Mouse (Mus musculus) heart, embryonic 15.5 days (tissue): ENCODE measurements at regions not wholly inside any gene's neighbourhood (a gene's known extent, or its start where the extent isn't known, plus 50 kb on each side); places are given as distances from the start of the nearest gene placed in this dataset.

Source experiments
- ATAC-seq: fragments of 200-750 bp; cut with Nextera tagmentation; replicated peaks from 2 replicates; pipeline ENCODE4 v1.8.0; 2017; ENCODE audit warnings: low read depth, moderate TSS enrichment; ENCODE audit not compliant: insufficient number of reproducible peaks, insufficient read depth, low FRiP score
- H3K27ac ChIP-seq: fragments of 300-500 bp; sonication (generic); 2 replicates; pipeline ENCODE4 v1.5.1; 2015; ENCODE audit warnings: mild to moderate bottlenecking, inconsistent platforms
- H3K27me3 ChIP-seq: fragments of 300-500 bp; sonication (generic); 2 replicates; pipeline ENCODE4 v1.6.1; 2015; ENCODE audit warnings: inconsistent platforms
- H3K36me3 ChIP-seq: fragments of 300-500 bp; sonication (generic); 2 replicates; pipeline ENCODE4 v1.6.1; 2015; ENCODE audit warnings: mild to moderate bottlenecking, inconsistent platforms
- H3K4me1 ChIP-seq: fragments of 300-500 bp; sonication (generic); replicated peaks from 2 replicates; pipeline ENCODE4 v1.6.1; 2015; ENCODE audit warnings: inconsistent platforms
- H3K4me2 ChIP-seq: fragments of 300-500 bp; sonication (generic); 2 replicates; pipeline ENCODE4 v1.6.1; 2015; ENCODE audit warnings: inconsistent platforms, mild to moderate bottlenecking, moderate library complexity
- H3K4me3 ChIP-seq: fragments of 300-500 bp; sonication (generic); 2 replicates; pipeline ENCODE4 v1.5.1; 2015; ENCODE audit warnings: mild to moderate bottlenecking, inconsistent platforms
- H3K9ac ChIP-seq: fragments of 300-500 bp; sonication (generic); 2 replicates; pipeline ENCODE4 v1.6.1; 2015; ENCODE audit warnings: mild to moderate bottlenecking, inconsistent platforms
- H3K9me3 ChIP-seq: fragments of 300-500 bp; sonication (generic); replicated peaks from 2 replicates; pipeline ENCODE4 v1.6.1; 2016; ENCODE audit warnings: inconsistent platforms
- WGBS: fragments of 180-500 bp; shearing (Covaris S2); methylation state at CpG from one replicate; pipeline ENCODE4 v1.1.7; 2015; ENCODE audit warnings: mixed read lengths; 5-methylcytosine and 5-hydroxymethylcytosine counted together

DNA sequence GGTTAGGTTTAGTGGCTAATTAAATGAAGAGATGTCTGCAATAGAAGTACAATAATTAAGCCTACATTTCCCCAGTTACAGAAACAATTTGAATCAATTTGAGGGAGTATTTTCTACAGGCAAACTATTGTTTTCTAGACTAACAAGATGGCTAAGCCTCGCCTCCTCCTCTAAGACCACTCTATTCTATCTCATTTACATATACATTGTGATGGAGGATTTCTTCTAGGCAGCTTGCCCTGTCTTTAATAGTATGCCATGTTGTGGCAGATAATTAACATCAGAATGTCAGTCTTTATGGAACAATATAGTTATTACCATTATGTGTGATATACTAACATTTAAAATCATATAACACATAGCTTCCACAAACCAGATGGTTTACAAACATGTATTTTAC is 152.3 kb upstream of the Ptbp2 start:
- Histone ChIP-seq H3K4me2 (no peak overlapping the region), H3K9ac (no peak overlapping the region), H3K27ac (no peak overlapping the region), H3K4me1 (no peaks in the 10 kb centered on the region), H3K9me3 (no peaks in the 10 kb centered on the region), H3K27me3 (no peaks in the 10 kb centered on the region), H3K4me3 (no peak overlapping the region), H3K36me3 (no peaks in the 10 kb centered on the region)
- no peak for ATAC-seq
- 80% methylated on average over 1 of the region's 1 CpGs for WGBS

- H3K4me3 ChIP-seq, result no peak overlapping the region
- H3K9ac ChIP-seq, result no peak overlapping the region
- no peaks in the 10 kb centered on the region for H3K4me1 ChIP-seq
- no peak for ATAC-seq
- no peak overlapping the region for H3K27ac ChIP-seq
- no peaks in the 10 kb centered on the region for H3K36me3 ChIP-seq
- WGBS, result 40% methylated on average over 5 of the region's 5 CpGs
- H3K9me3 ChIP-seq, result no peaks in the 10 kb centered on the region
- H3K27me3 ChIP-seq, result no peaks in the 10 kb centered on the region
- no peak overlapping the region for H3K4me2 ChIP-seq
These were observed 148.8 kb upstream of the Ptbp2 start for GRCm38 (mm10) chr3:119933049-119933511.

GRCm38 (mm10) chr3:119928281-119928680 is 144.0 kb upstream of the Ptbp2 start:
- WGBS, result 73% methylated on average over 2 of the region's 2 CpGs
- Histone ChIP-seq H3K27me3 (no peaks in the 10 kb centered on the region), H3K36me3 (no peaks in the 10 kb centered on the region), H3K4me1 (no peaks in the 10 kb centered on the region), H3K9ac (no peak overlapping the region), H3K9me3 (no peaks in the 10 kb centered on the region), H3K4me2 (no peak overlapping the region), H3K4me3 (no peak overlapping the region), H3K27ac (no peak overlapping the region)
- no peak for ATAC-seq

DNA sequence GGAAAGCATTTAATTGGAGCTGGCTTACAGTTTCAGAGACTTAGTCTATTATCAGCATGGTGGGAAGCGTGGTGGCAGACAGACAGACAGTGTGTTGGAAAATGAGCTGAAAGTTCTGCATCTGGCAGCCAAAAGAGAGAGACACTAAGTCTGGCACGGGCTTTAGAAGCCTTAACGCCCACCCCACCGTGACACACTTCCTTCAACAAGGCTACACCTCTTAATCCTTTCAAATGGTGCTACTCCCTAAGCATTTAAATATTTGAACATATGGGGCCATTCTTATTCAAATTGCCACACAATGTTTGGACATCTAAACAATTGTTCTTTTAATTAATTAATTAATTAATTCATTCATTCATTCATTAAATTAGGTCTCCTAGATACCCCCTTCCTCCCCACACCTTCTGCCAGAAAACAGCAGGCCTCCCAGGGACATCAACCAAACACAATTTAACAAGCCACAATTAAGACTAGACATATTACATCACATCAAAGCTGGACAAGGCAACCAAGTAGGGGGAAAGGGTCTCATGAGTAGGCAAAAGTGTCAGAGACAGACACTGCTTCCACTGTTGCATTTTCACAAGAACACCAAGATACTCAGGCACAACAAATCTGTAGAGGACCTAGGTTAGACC is 135.4 kb upstream of the Ptbp2 start:
- 80% methylated on average over 4 of the region's 4 CpGs for WGBS
- Histone ChIP-seq H3K27ac (no peak overlapping the region), H3K4me3 (no peak overlapping the region), H3K27me3 (no peaks in the 10 kb centered on the region), H3K9ac (no peak overlapping the region), H3K4me2 (no peak overlapping the region), H3K4me1 (no peaks in the 10 kb centered on the region), H3K9me3 (no peaks in the 10 kb centered on the region), H3K36me3 (no peaks in the 10 kb centered on the region)
- no peak for ATAC-seq

DNA sequence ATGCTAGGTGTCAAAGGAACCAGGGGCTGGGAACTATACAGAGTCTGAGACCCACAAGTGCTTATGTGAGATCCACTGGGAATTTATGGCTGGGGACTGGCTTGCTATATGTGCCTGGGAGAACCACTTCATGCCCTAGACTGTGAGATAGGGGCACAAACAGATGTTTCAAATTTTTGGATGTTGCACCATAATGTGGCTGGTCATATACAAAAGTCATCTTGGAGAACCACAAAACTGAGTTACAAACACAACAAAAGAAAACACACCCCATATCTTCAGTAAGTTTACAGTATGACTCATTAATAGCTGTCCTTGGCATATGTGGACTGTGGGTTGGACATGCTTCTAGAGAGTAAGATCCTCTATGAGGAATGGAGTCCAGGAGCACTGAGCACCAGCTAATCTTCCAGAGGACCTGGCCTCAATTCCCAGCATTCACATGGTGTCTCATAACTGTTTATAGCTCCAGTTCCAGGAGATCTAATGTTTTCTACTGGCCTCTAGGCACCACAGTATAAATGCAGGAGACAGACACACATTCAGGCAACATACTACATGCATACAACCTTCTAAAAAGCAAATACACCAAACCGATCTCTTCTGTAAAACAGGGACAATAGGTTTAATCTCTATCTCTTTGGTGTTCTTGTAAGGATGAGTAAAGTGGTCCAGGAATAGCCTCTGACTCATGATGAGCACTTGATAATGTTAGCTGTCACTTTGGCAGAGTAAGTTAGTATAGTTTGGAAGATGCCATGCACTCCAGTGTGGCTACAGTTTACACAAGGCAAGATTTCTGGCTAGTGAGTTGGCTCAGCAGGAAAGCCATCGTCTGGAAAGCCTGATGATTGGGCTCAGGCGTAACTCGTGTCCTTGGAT is 132.0 kb upstream of the Ptbp2 start:
- no peak overlapping the region for H3K4me3 ChIP-seq
- H3K4me1 ChIP-seq, result no peaks in the 10 kb centered on the region
- ATAC-seq, result no peak
- 49% methylated on average over 4 of the region's 4 CpGs for WGBS
- H3K4me2 ChIP-seq, result no peak overlapping the region
- no peaks in the 10 kb centered on the region for H3K36me3 ChIP-seq
- H3K9me3 ChIP-seq, result no peaks in the 10 kb centered on the region
- no peaks in the 10 kb centered on the region for H3K27me3 ChIP-seq
- no peak overlapping the region for H3K9ac ChIP-seq
- no peak overlapping the region for H3K27ac ChIP-seq

DNA sequence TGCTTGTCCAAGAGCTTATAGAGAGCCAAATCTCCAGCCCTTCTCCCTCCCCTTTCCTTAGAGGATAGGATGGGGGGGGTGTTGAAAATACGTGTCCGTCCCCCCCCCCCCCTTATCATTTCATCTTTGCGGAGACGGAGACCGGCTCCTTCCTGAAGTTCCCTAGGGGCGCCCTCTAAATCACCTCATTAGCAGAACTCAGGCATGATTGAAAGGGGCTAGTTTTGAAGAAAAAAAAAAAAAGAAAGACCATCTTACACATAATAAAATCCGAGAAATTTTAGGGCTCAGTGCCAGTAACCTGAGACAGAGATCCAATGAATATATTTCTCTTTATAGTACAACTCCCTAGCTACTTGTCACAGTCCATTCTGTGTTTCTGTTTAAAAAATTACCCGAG is 127.3 kb upstream of the Ptbp2 start:
- Histone ChIP-seq H3K27ac (no peak overlapping the region), H3K9me3 (no peaks in the 10 kb centered on the region), H3K36me3 (no peaks in the 10 kb centered on the region), H3K27me3 (no peaks in the 10 kb centered on the region), H3K4me1 (no peaks in the 10 kb centered on the region), H3K4me3 (no peak overlapping the region), H3K4me2 (no peak overlapping the region), H3K9ac (no peak overlapping the region)
- 63% methylated on average over 6 of the region's 8 CpGs for WGBS
- no peak for ATAC-seq

- Histone ChIP-seq H3K4me2 (no peak overlapping the region), H3K4me3 (no peak overlapping the region), H3K36me3 (no peaks in the 10 kb centered on the region), H3K27me3 (no peaks in the 10 kb centered on the region), H3K9me3 (no peaks in the 10 kb centered on the region), H3K27ac (no peak overlapping the region), H3K9ac (no peak overlapping the region), H3K4me1 (no peaks in the 10 kb centered on the region)
- WGBS, result 72% methylated on average over 3 of the region's 3 CpGs
- no peak for ATAC-seq
These were observed 120.0 kb upstream of the Ptbp2 start for GRCm38 (mm10) chr3:119904244-119904643.

DNA sequence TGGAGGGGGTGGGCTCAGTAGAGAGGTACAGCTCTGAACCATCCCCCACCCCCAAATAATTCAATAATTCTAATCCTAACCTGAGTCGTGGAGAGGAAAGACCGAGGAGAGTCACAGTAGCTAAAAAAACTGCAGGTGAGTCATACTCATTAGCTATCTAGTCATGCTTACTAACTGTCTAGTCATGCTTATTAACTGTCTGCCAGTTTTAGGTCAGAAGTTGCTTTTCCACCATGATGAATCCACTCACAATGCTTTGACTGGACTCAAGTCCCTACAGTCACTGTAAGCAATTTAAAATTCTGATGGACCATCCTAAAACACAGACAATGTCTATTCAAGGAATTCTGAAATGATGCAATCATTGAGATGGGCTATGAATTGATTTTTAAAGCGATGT is 110.9 kb upstream of the Ptbp2 start:
- Histone ChIP-seq H3K4me2 (no peak overlapping the region), H3K4me1 (peaks cover 15% of the 10 kb centered on the region), H3K36me3 (no peaks in the 10 kb centered on the region), H3K4me3 (no peak overlapping the region), H3K9me3 (no peaks in the 10 kb centered on the region), H3K27ac (no peak overlapping the region), H3K27me3 (no peaks in the 10 kb centered on the region), H3K9ac (no peak overlapping the region)
- no peak for ATAC-seq
- 85% methylated on average over 3 of the region's 3 CpGs for WGBS

- no peak overlapping the region for H3K27ac ChIP-seq
- H3K36me3 ChIP-seq, result no peaks in the 10 kb centered on the region
- no peak for ATAC-seq
- no peaks in the 10 kb centered on the region for H3K9me3 ChIP-seq
- 33% methylated on average over 10 of the region's 10 CpGs for WGBS
- peak overlapping the region; percentile 59 for H3K4me2 ChIP-seq
- H3K9ac ChIP-seq, result no peak overlapping the region
- peaks cover 15% of the 10 kb centered on the region for H3K4me1 ChIP-seq
- no peaks in the 10 kb centered on the region for H3K27me3 ChIP-seq
- H3K4me3 ChIP-seq, result peak overlapping the region; percentile 35; the same call in 1 of the 2 replicates
These were observed 109.8 kb upstream of the Ptbp2 start for GRCm38 (mm10) chr3:119894035-119894434.

DNA sequence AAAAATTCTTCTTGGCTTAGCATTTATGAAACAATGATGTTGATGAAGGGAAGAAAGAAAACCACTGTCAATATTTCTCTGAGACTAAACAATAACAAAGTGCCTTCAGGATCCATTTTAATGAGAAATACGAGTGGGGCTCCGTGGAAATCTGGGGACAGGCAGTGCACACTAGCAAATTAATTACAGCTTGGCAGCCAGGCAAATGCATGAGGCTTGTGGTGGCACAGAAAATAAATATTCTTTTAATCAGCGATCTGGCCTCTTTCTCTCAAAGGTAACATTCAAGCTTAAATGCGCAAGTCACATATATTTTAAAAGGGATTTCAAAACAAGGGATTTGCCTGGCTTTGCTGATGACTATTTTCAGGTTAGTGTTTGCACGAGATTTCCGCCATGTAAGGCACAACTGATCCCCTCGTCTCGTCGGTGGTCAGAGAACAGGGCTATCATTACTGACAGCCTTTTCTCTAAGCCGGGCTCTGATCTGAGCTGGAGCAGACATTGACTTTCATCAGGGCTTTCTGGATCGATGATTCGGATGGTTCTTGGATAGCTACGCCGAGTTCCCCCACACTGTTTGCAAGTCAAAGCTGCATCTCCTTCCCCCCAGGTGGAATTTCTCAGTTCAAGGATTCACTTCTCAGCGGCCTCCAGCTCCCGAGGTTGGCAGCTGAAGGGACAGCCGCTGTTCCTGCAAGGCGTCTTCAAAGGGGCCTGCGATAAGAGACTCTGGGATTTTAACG is 109.1 kb upstream of the Ptbp2 start:
- Histone ChIP-seq H3K9ac (peak overlapping the region; percentile 28; the same call in 1 of the 2 replicates), H3K9me3 (no peaks in the 10 kb centered on the region), H3K4me2 (peak overlapping the region; percentile 59), H3K4me1 (peaks cover 15% of the 10 kb centered on the region), H3K4me3 (peak overlapping the region; percentile 35), H3K27ac (no peak overlapping the region), H3K36me3 (no peaks in the 10 kb centered on the region), H3K27me3 (no peaks in the 10 kb centered on the region)
- ATAC-seq, result no peak
- 17% methylated on average over 20 of the region's 20 CpGs for WGBS

- H3K36me3 ChIP-seq, result no peaks in the 10 kb centered on the region
- WGBS, result 68% methylated on average over 9 of the region's 9 CpGs
- H3K4me1 ChIP-seq, result peaks cover 15% of the 10 kb centered on the region
- no peaks in the 10 kb centered on the region for H3K27me3 ChIP-seq
- H3K4me2 ChIP-seq, result no peak overlapping the region
- H3K4me3 ChIP-seq, result no peak overlapping the region
- no peak overlapping the region for H3K9ac ChIP-seq
- no peak overlapping the region for H3K27ac ChIP-seq
- ATAC-seq, result no peak
- no peaks in the 10 kb centered on the region for H3K9me3 ChIP-seq
These were observed 108.4 kb upstream of the Ptbp2 start for GRCm38 (mm10) chr3:119892533-119893164.
